Mouse (Mus musculus): ENCODE measurements at regions not wholly inside any gene's neighbourhood (a gene's known extent, or its start where the extent isn't known, plus 50 kb on each side); places are given as distances from the start of the nearest gene placed in this dataset.

- no peak for DNase-seq (ENCODE audit: low read depth, low spot score)
Observed at GRCm38 (mm10) chrX:61119499-61119898, 65.9 kb downstream of the Cdr1 start.

- no peak for DNase-seq (ENCODE audit: low read depth, low spot score)
Observed at GRCm38 (mm10) chrX:61117368-61117767, 68.0 kb downstream of the Cdr1 start.

- DNase-seq (ENCODE audit: low read depth, low spot score) = peak; percentile 45
Observed at GRCm38 (mm10) chrX:61116010-61116447, 69.3 kb downstream of the Cdr1 start.

All from brain, embryonic 18.5 days (tissue).